In genomic region chr1:183207141-183207540, GRCm38 (mm10) we compare ENCODE assay signal across 21 mouse cellular contexts. TPM values are rescaled to one million over a fixed set of nuclear protein-coding genes. Genes with fewer than 3 reads are reported as not detected.
DNase-seq lines count a peak whose midpoint lies in the region; ATAC-seq lines count a peak whose summit lies in the region.
"Had no signal": no experiment of that assay in that cellular context is flagged by ENCODE, and none has a peak within 500 bp of the region (broad histone marks: within the 10 kb centered on the region; RNA-seq: fewer than 3 reads in every experiment).

No protein-coding gene starts in this region.

- peak; percentile 37 for ATAC-seq in megakaryocyte-erythroid progenitor cell, adult 5-6 weeks (replicated peaks; ENCODE audit: low FRiP score, low TSS enrichment, poor library complexity, severe bottlenecking)
- ATAC-seq: activated CD4-positive, CD25-positive, alpha-beta regulatory T cell, adult 4 months; forebrain, postnatal 0 days; hindbrain, postnatal 0 days; intestine, embryonic 15.5 days; lung, postnatal 0 days had no signal

- peak; percentile 43 for DNase-seq in adrenal gland, adult 2 months
- DNase-seq in adrenal gland, postnatal 4 days (ENCODE audit: low spot score in 2 of 2) = no peak
- peak; percentile 48 for DNase-seq in NIH3T3 (ENCODE audit: low read depth)
- peak; percentile 24 for DNase-seq in adrenal gland, postnatal 25 days
- DNase-seq in frontal cortex, postnatal 14 days (ENCODE audit: low spot score in 2 of 2) = no peak
- DNase-seq in heart, adult 8-10 months (ENCODE audit: low spot score) = no peak
- DNase-seq: cerebellum, adult 11-12 months; cerebellum, postnatal 10 days; forebrain, postnatal 0 days; gastrocnemius, postnatal 10 days; kidney, adult 2 months; layer of hippocampus, adult 9-11 months; lung, postnatal 4 days; midbrain, embryonic 14.5 days; retina, postnatal 1 day; right cerebral cortex, postnatal 14 days had no signal

RNA-seq across cellular contexts. Expression of gene Disp1, which starts 14.2 kb away (rescaled TPM):
- total RNA-seq in adrenal gland, adult 2 months (2021) = 10 to 100 TPM; 12.9 to 17.6 TPM
- 13.9 and 14.6 TPM in 2 replicates for polyA plus RNA-seq in adrenal gland, adult 2 months (2012; rRNA removed)
- 10 to 100 TPM; 18.7 to 21.7 TPM for total RNA-seq in adrenal gland, postnatal 4 days (2021)
- total RNA-seq in adrenal gland, postnatal 25 days (2021) = 14.3 and 20.5 TPM in 2 replicates
- 5.0 and 10.7 TPM in 2 replicates for total RNA-seq in megakaryocyte-erythroid progenitor cell, adult 5-6 weeks (2014; fragmentation: Nextera tagmentation)
- 3.2 and 9.9 TPM in 2 replicates for total RNA-seq in megakaryocyte-erythroid progenitor cell, adult 5-6 weeks (2017)
- 1 to 10 TPM; 7.9 to 8.9 (median 8.0) TPM for total RNA-seq in heart, adult 8-10 months (2022)

Comparison
In these comparisons a context has a peak if more than half of its experiments do, and no peak if none do; other contexts are left out.
1. DNase-seq: peak in adrenal gland, adult 2 months (single experiment), NIH3T3 (single experiment) and adrenal gland, postnatal 25 days (single experiment); none in adrenal gland, postnatal 4 days (0 of 2), frontal cortex, postnatal 14 days (0 of 2) and heart, adult 8-10 months (single experiment).